Mouse (Mus musculus): ENCODE measurements around the gene Ap3b2.

Ap3b2 gene

DNA sequence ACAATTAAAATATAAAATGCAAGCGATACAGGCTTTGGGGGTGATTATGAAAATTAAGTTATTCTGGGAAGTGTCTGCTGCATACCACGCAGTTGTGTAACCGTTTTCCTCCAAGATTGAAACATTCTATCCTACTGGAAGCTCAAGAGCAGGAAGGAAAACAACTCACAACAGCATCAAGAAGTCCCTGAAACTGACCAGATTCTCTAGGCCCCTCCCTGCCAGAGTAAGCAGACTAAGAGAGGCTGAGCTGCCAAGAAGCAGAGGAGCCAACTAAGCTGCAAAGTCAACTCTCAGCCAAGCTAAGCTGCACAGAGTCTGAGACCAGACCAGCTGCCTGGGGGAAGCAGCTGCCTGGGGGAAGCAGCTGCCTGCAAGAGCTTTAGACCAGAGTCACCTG is 18.5 kb downstream of the Ap3b2 start:
- DNase-seq, result no peak

DNA sequence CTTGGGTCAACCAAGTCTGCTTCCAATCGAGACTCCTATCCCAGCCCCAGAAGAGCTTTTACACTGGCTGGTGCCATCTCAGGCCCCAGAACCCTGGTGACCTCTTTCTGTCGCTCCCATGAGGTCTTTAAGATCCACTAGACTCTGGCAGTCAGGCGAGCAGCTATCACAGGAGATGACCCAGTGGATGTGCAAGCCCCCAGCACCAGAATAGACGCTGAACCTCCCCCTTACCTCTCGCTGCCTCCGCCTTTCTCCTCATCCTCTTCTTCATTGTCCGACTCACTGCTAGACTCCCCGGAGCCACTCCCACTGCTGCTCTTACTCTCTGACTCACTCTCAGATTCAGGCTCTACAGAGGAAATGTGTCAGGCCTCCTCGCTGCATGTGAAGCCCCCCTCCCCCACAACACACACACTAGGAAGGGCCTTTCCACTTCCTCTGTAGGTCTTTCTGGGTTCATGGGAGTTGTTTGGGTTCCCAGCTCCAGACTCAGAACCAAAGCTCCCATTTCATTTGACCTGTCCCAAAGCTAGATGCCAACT is 28.7 kb downstream of the Ap3b2 start:
- DNase-seq, result no peak

DNA sequence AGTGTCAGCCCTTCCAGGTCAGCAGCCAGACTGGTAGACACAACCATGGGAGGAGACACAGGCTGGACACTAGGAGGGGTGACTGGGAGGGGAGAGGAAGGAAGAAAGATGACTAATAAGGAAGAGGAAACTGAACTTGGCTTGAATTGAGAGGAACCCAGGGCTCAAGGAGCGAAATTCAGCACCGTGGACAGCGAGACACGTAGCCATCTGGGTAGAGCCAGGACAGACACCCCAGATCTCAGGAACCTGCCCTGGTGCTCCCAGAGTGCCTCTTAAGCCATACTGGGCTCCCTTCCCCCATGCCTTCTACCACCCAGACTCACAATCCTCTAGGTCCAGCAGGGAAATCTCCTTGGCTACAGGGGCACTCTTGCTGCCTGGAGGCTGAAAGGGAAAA is 29.6 kb downstream of the Ap3b2 start:
- DNase-seq, result no peak

DNA sequence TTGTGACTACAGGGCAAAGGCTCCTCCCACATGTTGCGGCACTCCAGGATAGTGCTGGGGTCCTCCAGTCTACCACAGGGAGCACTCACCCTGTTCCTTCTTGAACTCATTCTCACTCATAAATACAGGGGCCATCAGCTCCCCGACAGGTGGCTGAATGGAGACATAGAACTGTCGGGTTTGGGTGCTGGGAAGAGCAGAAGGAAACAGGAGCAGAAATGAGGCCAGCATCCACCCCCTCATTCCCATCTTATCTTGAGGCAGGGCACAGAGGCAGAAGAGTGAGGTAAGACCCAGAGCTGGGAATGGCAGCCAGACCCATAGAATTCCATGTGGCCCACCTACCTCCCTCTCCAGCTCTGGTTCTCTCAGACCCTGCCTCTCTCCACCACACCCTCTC is 30.9 kb downstream of the Ap3b2 start:
- no peak for DNase-seq

DNA sequence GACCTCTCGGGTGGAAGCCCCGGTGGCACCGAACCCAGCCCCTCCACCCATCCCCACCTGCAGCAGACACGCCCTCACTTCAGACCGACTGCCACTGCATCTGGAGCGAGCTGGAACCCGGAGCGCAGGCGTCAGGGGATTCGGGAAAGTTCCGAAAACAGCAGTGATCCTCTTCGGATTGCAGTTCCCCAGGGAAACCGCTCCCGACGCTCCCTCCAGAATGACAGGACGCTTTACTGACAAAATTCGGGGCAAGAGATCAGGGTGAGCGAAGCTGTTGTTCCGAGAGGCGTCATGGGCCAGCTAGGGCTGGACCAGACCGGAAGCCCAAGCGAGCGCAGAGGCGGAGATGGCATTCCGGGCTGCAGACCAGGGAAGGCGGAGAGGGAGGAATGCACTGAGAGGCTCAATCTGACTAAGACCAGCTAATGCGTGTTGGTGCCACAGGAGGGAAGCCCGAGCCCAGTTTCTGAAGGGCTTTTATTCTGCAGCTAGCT is 38.5 kb downstream of the Ap3b2 start, which contains the start of gene Cpeb1:
Cpeb1 (minus strand) TSS at position 311 of the 497 bp plus-strand sequence.
- peak; percentile 50 for DNase-seq

DNA sequence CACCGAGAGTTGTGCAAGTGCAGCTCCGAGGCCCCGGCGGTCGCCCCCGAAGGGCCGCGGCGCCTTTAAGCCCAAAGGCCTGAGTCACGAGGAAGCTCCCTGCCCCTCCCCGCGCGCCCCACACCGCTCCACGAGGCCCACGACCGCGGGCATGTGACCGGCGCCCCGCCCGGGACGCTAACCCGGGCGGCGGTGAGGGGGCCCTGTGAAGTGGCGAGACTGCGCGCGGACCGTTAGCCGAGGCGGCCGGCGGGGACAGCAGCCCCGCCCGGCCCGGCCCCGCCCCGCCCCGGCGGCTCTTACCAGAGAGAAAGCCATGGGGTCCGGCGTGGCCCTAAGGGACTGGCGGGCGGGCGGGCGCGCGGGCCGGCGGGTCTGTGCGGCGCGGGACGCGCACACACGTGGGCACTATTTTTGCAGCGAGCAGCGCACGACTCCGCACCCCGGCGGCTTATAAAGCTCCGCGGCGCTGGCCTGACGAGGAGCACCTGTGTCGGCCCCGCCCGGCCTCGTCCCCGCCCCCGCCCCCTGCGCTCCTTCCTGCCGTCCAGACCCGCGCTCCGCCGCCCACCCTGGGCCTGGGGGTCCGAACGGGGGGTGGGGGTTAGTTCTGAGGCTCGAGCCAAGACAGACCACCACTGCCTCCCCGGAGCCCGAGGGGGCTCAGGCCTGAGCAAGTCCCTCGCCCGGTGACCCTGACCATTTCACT is 39.2 kb downstream of the Ap3b2 start:
- peak; percentile 47 for DNase-seq

DNA sequence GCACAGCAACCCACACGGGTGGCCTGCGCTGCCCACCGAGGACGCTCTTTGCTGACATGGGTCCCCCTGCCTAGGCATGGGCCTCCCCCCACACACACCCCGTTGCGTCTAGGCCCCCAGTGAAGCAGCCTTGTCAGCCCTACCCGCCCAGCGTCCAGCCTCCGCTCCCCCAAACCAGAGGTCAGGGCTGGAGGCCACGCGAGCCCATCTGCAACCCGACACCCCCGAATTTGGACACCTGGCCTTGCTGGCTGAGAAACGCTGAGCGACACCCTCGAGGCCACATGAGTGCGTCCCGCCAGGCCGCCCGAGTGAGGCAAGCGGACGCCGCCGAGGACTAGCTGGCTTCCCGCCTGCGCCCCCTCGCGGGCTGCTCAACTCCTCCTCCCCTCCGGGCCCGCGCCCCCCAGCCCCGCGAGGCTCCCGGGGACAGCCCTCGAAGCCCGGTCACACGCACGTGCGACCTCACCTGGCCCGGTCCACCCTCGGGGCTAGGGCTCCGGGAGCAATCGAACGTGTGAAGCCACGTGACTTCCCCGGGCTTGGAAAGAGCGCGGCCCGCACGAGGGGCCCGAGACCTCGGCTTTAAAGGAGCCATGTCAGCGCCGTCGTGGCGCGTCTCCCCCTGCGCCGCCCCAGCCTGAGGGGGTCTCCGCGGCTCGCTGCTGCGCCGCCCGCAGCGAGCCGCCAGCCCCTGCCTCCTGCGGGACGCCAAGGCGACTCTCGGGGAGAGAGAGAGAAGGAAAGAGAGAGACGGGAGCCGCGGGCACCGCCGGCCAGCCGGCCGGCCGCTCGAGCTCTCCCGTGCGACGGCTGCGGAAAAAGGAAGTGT is 40.1 kb downstream of the Ap3b2 start:
- peak; percentile 17 for DNase-seq

DNA sequence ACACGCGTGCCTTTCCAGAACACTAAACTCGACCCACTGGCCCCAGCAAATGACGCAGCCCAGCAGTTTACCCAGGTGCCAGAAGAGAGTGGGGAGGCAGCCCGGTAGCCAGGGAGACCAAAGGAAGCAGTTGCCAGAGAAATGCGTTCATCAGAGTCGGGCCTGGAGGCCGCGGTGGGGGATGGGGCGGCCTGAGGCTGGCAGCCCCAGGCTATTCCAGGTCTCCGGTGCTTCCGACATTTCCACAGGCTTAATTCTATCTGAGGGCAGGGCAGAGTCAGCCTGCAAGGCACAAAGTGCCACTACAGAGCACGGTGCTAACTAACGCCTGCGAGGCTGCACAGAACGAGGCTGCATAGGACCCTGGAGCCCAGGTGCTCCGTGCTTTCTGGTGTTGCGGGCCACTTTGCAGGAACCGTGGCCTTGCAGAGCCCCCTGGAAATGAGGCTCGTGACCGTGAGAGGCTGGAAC is 40.7 kb downstream of the Ap3b2 start:
- DNase-seq, result peak; percentile 21

All from cerebellum, adult 9-10 months (tissue).